Mouse (Mus musculus): Measurements from ENCODE around the gene Ccin. TPM values are rescaled to one million over a fixed set of nuclear protein-coding genes. Genes with fewer than 3 reads are reported as not detected.

The Ccin gene
- polyA plus RNA-seq, 1 experiment: 323 TPM

GRCm38 (mm10) chr4:44028303-44029135 lies 45.2 kb downstream of the Ccin start:
- H3K27me3 ChIP-seq (ENCODE audit: control insufficient read depth, insufficient read depth, low read length): no peaks in the 10 kb centered on the region
- no peaks in the 10 kb centered on the region for H3K4me1 ChIP-seq (ENCODE audit: control insufficient read depth, insufficient read depth, low read length)
- H3K27ac ChIP-seq (ENCODE audit: control insufficient read depth, insufficient read depth, low read depth, low read length): no peak overlapping the region
- peaks cover 1% of the 10 kb centered on the region; the same call in 1 of the 2 replicates for H3K36me3 ChIP-seq (ENCODE audit: control insufficient read depth, insufficient read depth, low read length)
- no peak overlapping the region for H3K4me3 ChIP-seq (ENCODE audit: control insufficient read depth, low read depth, low read length)
- TF ChIP-seq POLR2A (IDR thresholded peaks at IDR 0.05; ENCODE audit: control insufficient read depth, low read depth, low read length): no peak
- no peak for TF ChIP-seq CTCF (IDR thresholded peaks at IDR 0.05; ENCODE audit: control insufficient read depth, insufficient read depth, insufficient replicate concordance, low read depth, low read length)

GRCm38 (mm10) chr4:44029661-44030066 lies 46.4 kb downstream of the Ccin start:
- no peak overlapping the region for H3K4me3 ChIP-seq (ENCODE audit: control insufficient read depth, low read depth, low read length)
- H3K36me3 ChIP-seq (ENCODE audit: control insufficient read depth, insufficient read depth, low read length): peaks cover 1% of the 10 kb centered on the region; the same call in 1 of the 2 replicates
- H3K27me3 ChIP-seq (ENCODE audit: control insufficient read depth, insufficient read depth, low read length): no peaks in the 10 kb centered on the region
- H3K27ac ChIP-seq (ENCODE audit: control insufficient read depth, insufficient read depth, low read depth, low read length): no peak overlapping the region
- H3K4me1 ChIP-seq (ENCODE audit: control insufficient read depth, insufficient read depth, low read length): no peaks in the 10 kb centered on the region
- TF ChIP-seq POLR2A (IDR thresholded peaks at IDR 0.05; ENCODE audit: control insufficient read depth, low read depth, low read length): no peak
- TF ChIP-seq CTCF (IDR thresholded peaks at IDR 0.05; ENCODE audit: control insufficient read depth, insufficient read depth, insufficient replicate concordance, low read depth, low read length): no peak

GRCm38 (mm10) chr4:44031521-44031920 lies 48.2 kb downstream of the Ccin start:
- TF ChIP-seq CTCF (IDR thresholded peaks at IDR 0.05; ENCODE audit: control insufficient read depth, insufficient read depth, insufficient replicate concordance, low read depth, low read length) (no peak), POLR2A (IDR thresholded peaks at IDR 0.05; ENCODE audit: control insufficient read depth, low read depth, low read length) (no peak)
- no peaks in the 10 kb centered on the region for H3K27me3 ChIP-seq (ENCODE audit: control insufficient read depth, insufficient read depth, low read length)
- no peak overlapping the region for H3K4me3 ChIP-seq (ENCODE audit: control insufficient read depth, low read depth, low read length)
- no peaks in the 10 kb centered on the region for H3K4me1 ChIP-seq (ENCODE audit: control insufficient read depth, insufficient read depth, low read length)
- H3K36me3 ChIP-seq (ENCODE audit: control insufficient read depth, insufficient read depth, low read length): no peaks in the 10 kb centered on the region; the same call in 1 of the 2 replicates
- no peak overlapping the region for H3K27ac ChIP-seq (ENCODE audit: control insufficient read depth, insufficient read depth, low read depth, low read length)

Other genes starting within 250 kb of the Ccin start
- gene Olfr159, start 212.5 kb upstream of the Ccin start, polyA plus RNA-seq (2012; rRNA removed): not detected in 2 replicates
- not detected in 2 replicates for gene Olfr156, start 159.6 kb upstream of the Ccin start, polyA plus RNA-seq (2012; rRNA removed)
- not detected in 2 replicates for gene Olfr157, start 143.3 kb upstream of the Ccin start, polyA plus RNA-seq (2012; rRNA removed)
- not detected in 2 replicates for gene Olfr155, start 131.9 kb upstream of the Ccin start, polyA plus RNA-seq (2012; rRNA removed)
- 7.2 and 7.4 TPM in 2 replicates for gene Reck, start 108.0 kb upstream of the Ccin start, polyA plus RNA-seq (2012; rRNA removed)
- gene Glipr2, start 26.1 kb upstream of the Ccin start, polyA plus RNA-seq (2012; rRNA removed): 1.6 and 1.8 TPM in 2 replicates
- 23.1 and 29.0 TPM in 2 replicates for gene Clta, start 21.0 kb downstream of the Ccin start, polyA plus RNA-seq (2012; rRNA removed)
- gene Gne, start 100.7 kb downstream of the Ccin start, polyA plus RNA-seq (2012; rRNA removed): 1.5 and 2.0 TPM in 2 replicates